Mouse (Mus musculus): ENCODE data around the gene Rsrp1. TPM values are rescaled to one million over a fixed set of nuclear protein-coding genes. Genes with fewer than 3 reads are reported as not detected.

Rsrp1 gene
- total RNA-seq, 2 experiments from 2014 or later, result 231 to 238 TPM

- intact Hi-C loops (cut with DNase I), result no loop called here
- no peak for DNase-seq
Observed at GRCm38 (mm10) chr4:134921703-134922102, 1.7 kb upstream of the Rsrp1 start.

GRCm38 (mm10) chr4:134922111-134922924 lies 1.1 kb upstream of the Rsrp1 start:
- intact Hi-C loops (cut with DNase I), result no loop called here
- DNase-seq, result no peak

GRCm38 (mm10) chr4:134922925-134923244 lies 507 bp upstream of the Rsrp1 start:
- DNase-seq, result peak; percentile 77
- intact Hi-C loops (cut with DNase I), result no loop called here

- intact Hi-C loops (cut with DNase I), result no loop called here
- peak; percentile 42 for DNase-seq
Observed at GRCm38 (mm10) chr4:134924019-134924741, 788 bp downstream of the Rsrp1 start.

- intact Hi-C loops (cut with DNase I), result no loop called here
- no peak for DNase-seq
Observed at GRCm38 (mm10) chr4:134925206-134925605, 1.8 kb downstream of the Rsrp1 start.

- intact Hi-C loops (cut with DNase I), result no loop called here
- no peak for DNase-seq
Observed at GRCm38 (mm10) chr4:134927815-134928463, 4.5 kb downstream of the Rsrp1 start.

- DNase-seq, result no peak
- intact Hi-C loops (cut with DNase I), result no loop called here
Observed at GRCm38 (mm10) chr4:134928464-134928836, 5.1 kb downstream of the Rsrp1 start.

- intact Hi-C loops (cut with DNase I), result no loop called here
- no peak for DNase-seq
Observed at GRCm38 (mm10) chr4:134929536-134929935, 6.1 kb downstream of the Rsrp1 start.

GRCm38 (mm10) chr4:134930190-134930589 lies 6.8 kb downstream of the Rsrp1 start:
- intact Hi-C loops (cut with DNase I), result loop anchor here (10.0 kb wide), 1 partner anchor 395 kb away; no protein-coding TSS in a partner anchor
- DNase-seq, result no peak

GRCm38 (mm10) chr4:134930684-134931481 lies 7.5 kb downstream of the Rsrp1 start, which contains the start of gene Syf2:
Syf2 (plus strand) TSS chr4:134930898.
- intact Hi-C loops (cut with DNase I), result loop anchor here (10.0 kb wide), 1 partner anchor 394 kb away; no protein-coding TSS in a partner anchor
- DNase-seq, result peak; percentile 97

GRCm38 (mm10) chr4:134937240-134938176 lies 14.1 kb downstream of the Rsrp1 start:
- no peak for DNase-seq
- intact Hi-C loops (cut with DNase I), result loop anchor here (10.0 kb wide), 1 partner anchor 387 kb away; no protein-coding TSS in a partner anchor

GRCm38 (mm10) chr4:134939900-134940299 lies 16.5 kb downstream of the Rsrp1 start:
- intact Hi-C loops (cut with DNase I), result loop anchor here (10.0 kb wide), 1 partner anchor 385 kb away; no protein-coding TSS in a partner anchor
- no peak for DNase-seq

GRCm38 (mm10) chr4:134943758-134944538 lies 20.6 kb downstream of the Rsrp1 start:
- intact Hi-C loops (cut with DNase I), result no loop called here
- peak; percentile 34 for DNase-seq

- intact Hi-C loops (cut with DNase I), result loop anchor here (2.0 kb wide), 1 partner anchor 261 kb away; no protein-coding TSS in a partner anchor
Observed at GRCm38 (mm10) chr4:134946024-134946744, 22.8 kb downstream of the Rsrp1 start.

GRCm38 (mm10) chr4:134950518-134951091 lies 27.2 kb downstream of the Rsrp1 start:
- intact Hi-C loops (cut with DNase I), result loop anchor here (10.0 kb wide), 1 partner anchor 194 kb away; no protein-coding TSS in a partner anchor
- DNase-seq, result peak; percentile 61

More at GRCm38 (mm10) chr4:134946024-134946744, 22.8 kb downstream of the Rsrp1 start:
- DNase-seq, result peak; percentile 65

- intact Hi-C loops (cut with DNase I), result loop anchor here (10.0 kb wide), 1 partner anchor 190 kb away; no protein-coding TSS in a partner anchor
- peak; percentile 58 for DNase-seq
Observed at GRCm38 (mm10) chr4:134954461-134954860, 31.1 kb downstream of the Rsrp1 start.

GRCm38 (mm10) chr4:134955196-134955595 lies 31.8 kb downstream of the Rsrp1 start:
- no peak for DNase-seq
- intact Hi-C loops (cut with DNase I), result loop anchor here (10.0 kb wide), 1 partner anchor 190 kb away; no protein-coding TSS in a partner anchor
